Mouse (Mus musculus) embryonic fibroblast, embryonic 13.5 days (primary cell): ENCODE measurements around the gene Abcc8.

Experiments
- CTCF ChIP-seq: IDR thresholded peaks from 2 replicates; pipeline ENCODE4 v1.5.1; 2011; ENCODE audit warnings: mild to moderate bottlenecking, control low read depth, low read length, moderate library complexity, borderline replicate concordance; ENCODE audit not compliant: insufficient read depth
- POLR2A ChIP-seq: IDR thresholded peaks from 2 replicates; pipeline ENCODE4 v1.6.1; 2011; ENCODE audit warnings: low read depth, mild to moderate bottlenecking, control low read depth, low read length, moderate library complexity

DNA sequence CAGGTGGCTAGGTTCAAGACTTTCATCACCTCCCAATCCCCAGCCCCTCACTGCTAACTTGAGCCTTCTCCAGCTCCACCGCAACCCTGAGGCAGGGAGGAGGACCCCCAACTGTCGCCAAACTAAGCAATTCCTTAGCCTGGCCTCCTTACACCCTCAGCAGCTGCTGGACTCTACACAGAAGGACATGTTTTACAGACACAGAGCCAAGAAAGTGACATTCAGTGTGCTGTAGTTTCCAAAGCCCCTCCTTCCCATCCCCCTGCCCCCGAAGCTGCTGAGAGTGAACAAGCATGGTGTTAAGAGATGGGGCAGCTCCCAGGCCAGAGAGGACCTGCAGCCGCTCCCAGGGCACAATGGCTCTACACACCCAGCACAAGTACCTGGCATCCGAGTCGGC, 55.4 kb downstream of the Abcc8 start:
- TF ChIP-seq CTCF, result no peak
- TF ChIP-seq POLR2A, result no peak
